Mouse (Mus musculus): Measurements from ENCODE around the gene Pqlc3. TPM values are rescaled to one million over a fixed set of nuclear protein-coding genes. Genes with fewer than 3 reads are reported as not detected.
A peak's percentile ranks its signal among the peaks of the same experiment; 100 is the strongest.

Gene Pqlc3
- polyA plus RNA-seq, 1 experiment from 2014 or later, result 3.5 TPM

- no peak overlapping the region for H3K4me3 ChIP-seq
- H3K9me3 ChIP-seq (replicated peaks), result no peaks in the 10 kb centered on the region
- H3K4me2 ChIP-seq, result no peak overlapping the region
- 0 out of 2 replicates have a peak, but pooled peaks cover 4% of the 10 kb centered on the region for H3K27me3 ChIP-seq (replicated peaks)
- 45% methylated on average over 4 of the region's 4 CpGs for WGBS
- H3K27ac ChIP-seq (ENCODE audit: poor library complexity, severe bottlenecking), result no peak overlapping the region
- H3K36me3 ChIP-seq, result 0 out of 2 replicates have a peak, but pooled peaks cover 1% of the 10 kb centered on the region
- ATAC-seq (ENCODE audit: insufficient number of reproducible peaks, low FRiP score), result no peak
- H3K4me1 ChIP-seq (replicated peaks), result peaks cover 24% of the 10 kb centered on the region
- H3K9ac ChIP-seq, result no peak overlapping the region
Observed at GRCm38 (mm10) chr12:17001211-17001610, 1.0 kb upstream of the Pqlc3 start.

DNA sequence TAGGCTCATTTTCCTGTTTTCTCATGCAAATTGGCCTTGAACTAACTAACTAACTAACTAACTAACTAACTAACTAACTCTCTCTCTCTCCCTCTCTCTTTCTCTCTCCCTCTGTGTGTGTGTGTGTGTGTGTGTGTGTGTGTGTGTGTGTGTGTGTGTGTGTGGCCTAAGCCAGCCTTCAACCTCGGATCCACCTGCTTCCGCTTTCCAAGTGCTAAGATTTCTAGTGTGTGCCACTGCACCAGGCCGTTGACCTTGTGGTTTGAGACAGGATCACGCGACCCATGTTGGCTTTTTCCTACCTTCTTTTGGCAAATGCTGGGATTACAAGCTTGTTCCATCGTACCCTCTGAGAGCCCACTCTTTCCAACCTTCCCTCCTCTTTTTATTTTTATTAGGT is 420 bp upstream of the Pqlc3 start:
- Histone ChIP-seq H3K9me3 (replicated peaks) (no peaks in the 10 kb centered on the region), H3K9ac (no peak overlapping the region), H3K4me2 (peak overlapping the region; percentile 93), H3K27ac (ENCODE audit: poor library complexity, severe bottlenecking) (no peak overlapping the region), H3K27me3 (replicated peaks) (0 out of 2 replicates have a peak, but pooled peaks cover 4% of the 10 kb centered on the region), H3K4me3 (no peak overlapping the region; the same call in 1 of the 2 replicates), H3K4me1 (replicated peaks) (peaks cover 24% of the 10 kb centered on the region), H3K36me3 (peaks cover 6% of the 10 kb centered on the region; the same call in 1 of the 2 replicates)
- ATAC-seq (ENCODE audit: insufficient number of reproducible peaks, low FRiP score), result no peak
- WGBS, result 37% methylated on average over 6 of the region's 6 CpGs

DNA sequence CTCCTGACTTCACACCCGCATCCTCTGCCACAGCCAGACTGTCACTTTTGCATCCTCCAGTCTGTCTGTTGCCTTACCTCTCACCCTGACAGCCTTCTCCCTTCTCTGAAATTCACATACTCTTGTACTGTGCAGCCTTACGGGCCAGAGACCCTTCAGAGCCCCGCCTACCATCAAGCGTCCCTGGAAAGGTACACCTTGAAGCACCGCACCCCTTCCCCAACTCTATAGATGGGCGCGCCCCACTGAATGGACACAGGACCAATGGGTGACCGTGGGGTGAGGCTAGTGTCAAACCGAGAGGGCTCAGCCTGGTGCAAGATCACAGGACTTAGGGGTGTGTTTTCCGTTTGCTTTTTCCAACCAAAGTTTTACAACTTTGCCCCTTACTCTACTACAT is 1.1 kb downstream of the Pqlc3 start:
- H3K27ac ChIP-seq (ENCODE audit: poor library complexity, severe bottlenecking), result no peak overlapping the region
- H3K27me3 ChIP-seq (replicated peaks), result 0 out of 2 replicates have a peak, but pooled peaks cover 4% of the 10 kb centered on the region
- peak overlapping the region; percentile 65 for H3K4me3 ChIP-seq
- no peak for ATAC-seq (ENCODE audit: insufficient number of reproducible peaks, low FRiP score)
- peaks cover 37% of the 10 kb centered on the region for H3K4me1 ChIP-seq (replicated peaks)
- H3K36me3 ChIP-seq, result peaks cover 13% of the 10 kb centered on the region; the same call in 1 of the 2 replicates
- 3% methylated on average over 10 of the region's 10 CpGs for WGBS
- no peaks in the 10 kb centered on the region for H3K9me3 ChIP-seq (replicated peaks)
- H3K9ac ChIP-seq, result no peak overlapping the region; the same call in 1 of the 2 replicates
- H3K4me2 ChIP-seq, result peak overlapping the region; percentile 93

DNA sequence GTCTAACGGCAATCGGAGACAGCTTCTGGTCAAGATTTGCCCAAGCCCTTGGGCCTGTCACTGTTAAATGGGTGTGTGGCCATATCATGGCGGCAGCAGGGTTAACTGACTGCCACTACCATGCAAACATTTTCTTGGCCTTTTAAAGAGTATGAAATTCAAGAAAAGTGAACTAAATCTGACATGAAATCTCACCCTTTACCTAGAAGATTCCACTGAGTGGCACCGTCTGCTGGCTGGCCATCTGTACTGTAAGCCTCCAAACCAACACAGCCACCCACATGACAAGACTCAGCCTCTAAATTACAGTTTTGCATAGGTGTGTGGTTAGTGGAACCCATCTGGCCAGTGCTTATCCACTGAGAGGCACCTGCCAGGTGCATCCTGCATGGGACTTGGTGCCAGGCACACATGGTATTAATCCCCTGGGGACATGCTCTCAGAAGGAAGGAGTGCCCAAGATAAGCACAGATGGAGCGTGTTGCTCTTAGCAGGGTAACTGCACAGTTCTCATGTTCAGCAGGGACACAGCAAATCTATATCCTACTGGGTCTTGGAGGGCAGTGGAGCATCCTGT is 3.2 kb downstream of the Pqlc3 start:
- no peaks in the 10 kb centered on the region for H3K9me3 ChIP-seq (replicated peaks)
- H3K4me2 ChIP-seq, result no peak overlapping the region
- peaks cover 37% of the 10 kb centered on the region for H3K4me1 ChIP-seq (replicated peaks)
- no peak overlapping the region for H3K27ac ChIP-seq (ENCODE audit: poor library complexity, severe bottlenecking)
- WGBS, result 82% methylated on average over 5 of the region's 5 CpGs
- 0 out of 2 replicates have a peak, but pooled peaks cover 4% of the 10 kb centered on the region for H3K27me3 ChIP-seq (replicated peaks)
- no peak overlapping the region for H3K9ac ChIP-seq
- H3K36me3 ChIP-seq, result peaks cover 17% of the 10 kb centered on the region; the same call in 1 of the 2 replicates
- ATAC-seq (ENCODE audit: insufficient number of reproducible peaks, low FRiP score), result no peak
- H3K4me3 ChIP-seq, result no peak overlapping the region

GRCm38 (mm10) chr12:16996281-16996680 is 3.9 kb downstream of the Pqlc3 start:
- Histone ChIP-seq H3K9me3 (replicated peaks) (no peaks in the 10 kb centered on the region), H3K4me1 (replicated peaks) (peaks cover 37% of the 10 kb centered on the region), H3K27me3 (replicated peaks) (0 out of 2 replicates have a peak, but pooled peaks cover 4% of the 10 kb centered on the region), H3K27ac (ENCODE audit: poor library complexity, severe bottlenecking) (no peak overlapping the region), H3K9ac (no peak overlapping the region), H3K4me2 (no peak overlapping the region), H3K4me3 (no peak overlapping the region), H3K36me3 (peaks cover 23% of the 10 kb centered on the region; the same call in 1 of the 2 replicates)
- no peak for ATAC-seq (ENCODE audit: insufficient number of reproducible peaks, low FRiP score)
- 73% methylated on average over 5 of the region's 5 CpGs for WGBS

GRCm38 (mm10) chr12:16994291-16994690 is 5.9 kb downstream of the Pqlc3 start:
- Histone ChIP-seq H3K4me2 (no peak overlapping the region), H3K27me3 (replicated peaks) (0 out of 2 replicates have a peak, but pooled peaks cover 4% of the 10 kb centered on the region), H3K9me3 (replicated peaks) (no peaks in the 10 kb centered on the region), H3K4me1 (replicated peaks) (peaks cover 23% of the 10 kb centered on the region), H3K9ac (no peak overlapping the region), H3K27ac (ENCODE audit: poor library complexity, severe bottlenecking) (no peak overlapping the region), H3K36me3 (peaks cover 24% of the 10 kb centered on the region; the same call in 1 of the 2 replicates), H3K4me3 (no peak overlapping the region)
- ATAC-seq (ENCODE audit: insufficient number of reproducible peaks, low FRiP score), result no peak
- WGBS, result 88% methylated on average over 2 of the region's 2 CpGs

- H3K27ac ChIP-seq (ENCODE audit: poor library complexity, severe bottlenecking), result no peak overlapping the region
- H3K9ac ChIP-seq, result no peak overlapping the region
- H3K4me1 ChIP-seq (replicated peaks), result peaks cover 13% of the 10 kb centered on the region
- WGBS, result 87% methylated on average over 2 of the region's 2 CpGs
- H3K27me3 ChIP-seq (replicated peaks), result no peaks in the 10 kb centered on the region
- peaks cover 29% of the 10 kb centered on the region; the same call in 1 of the 2 replicates for H3K36me3 ChIP-seq
- no peaks in the 10 kb centered on the region for H3K9me3 ChIP-seq (replicated peaks)
- no peak overlapping the region for H3K4me2 ChIP-seq
- no peak overlapping the region for H3K4me3 ChIP-seq
- ATAC-seq (ENCODE audit: insufficient number of reproducible peaks, low FRiP score), result no peak
Observed at GRCm38 (mm10) chr12:16992355-16992754, 7.9 kb downstream of the Pqlc3 start.

DNA sequence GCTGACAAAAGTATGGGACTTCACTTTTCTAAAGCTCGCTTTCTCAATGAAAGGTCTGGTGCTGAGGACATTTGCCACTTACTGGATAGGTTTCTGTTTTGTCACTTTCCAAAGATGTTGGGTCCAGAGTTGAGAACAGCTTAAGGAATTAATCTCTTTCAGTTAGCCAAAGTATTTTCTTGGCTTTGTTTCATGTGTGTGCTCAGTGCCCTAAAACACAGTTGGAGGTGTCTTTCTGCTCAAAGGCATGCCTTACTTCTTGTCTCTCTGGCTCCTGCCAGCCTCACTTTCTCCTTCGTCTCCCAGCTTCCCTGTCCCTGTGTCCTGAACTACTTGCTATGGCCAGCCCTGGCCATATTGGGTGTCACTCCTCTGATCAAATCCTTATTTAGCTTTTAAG is 8.8 kb downstream of the Pqlc3 start:
- H3K4me3 ChIP-seq, result no peak overlapping the region
- no peak for ATAC-seq (ENCODE audit: insufficient number of reproducible peaks, low FRiP score)
- H3K4me1 ChIP-seq (replicated peaks), result peaks cover 13% of the 10 kb centered on the region
- H3K36me3 ChIP-seq, result peaks cover 32% of the 10 kb centered on the region; the same call in 1 of the 2 replicates
- no peak overlapping the region for H3K27ac ChIP-seq (ENCODE audit: poor library complexity, severe bottlenecking)
- 83% methylated on average over 2 of the region's 2 CpGs for WGBS
- H3K9me3 ChIP-seq (replicated peaks), result no peaks in the 10 kb centered on the region
- H3K27me3 ChIP-seq (replicated peaks), result no peaks in the 10 kb centered on the region
- H3K4me2 ChIP-seq, result no peak overlapping the region
- no peak overlapping the region for H3K9ac ChIP-seq

- 88% methylated on average over 1 of the region's 1 CpGs for WGBS
- Histone ChIP-seq H3K36me3 (peaks cover 30% of the 10 kb centered on the region), H3K4me3 (no peak overlapping the region), H3K9me3 (replicated peaks) (no peaks in the 10 kb centered on the region), H3K27ac (ENCODE audit: poor library complexity, severe bottlenecking) (no peak overlapping the region), H3K4me1 (replicated peaks) (no peaks in the 10 kb centered on the region), H3K27me3 (replicated peaks) (no peaks in the 10 kb centered on the region), H3K9ac (no peak overlapping the region), H3K4me2 (no peak overlapping the region)
- ATAC-seq (ENCODE audit: insufficient number of reproducible peaks, low FRiP score), result no peak
Observed at GRCm38 (mm10) chr12:16985778-16986177, 14.4 kb downstream of the Pqlc3 start.

- no peak for ATAC-seq (ENCODE audit: insufficient number of reproducible peaks, low FRiP score)
- no peak overlapping the region for H3K4me3 ChIP-seq
- no peaks in the 10 kb centered on the region for H3K27me3 ChIP-seq (replicated peaks)
- H3K36me3 ChIP-seq, result peaks cover 76% of the 10 kb centered on the region
- H3K9me3 ChIP-seq (replicated peaks), result no peaks in the 10 kb centered on the region
- H3K4me1 ChIP-seq (replicated peaks), result no peaks in the 10 kb centered on the region
- no peak overlapping the region for H3K9ac ChIP-seq
- no peak overlapping the region for H3K4me2 ChIP-seq
- H3K27ac ChIP-seq (ENCODE audit: poor library complexity, severe bottlenecking), result no peak overlapping the region
Observed at GRCm38 (mm10) chr12:16977120-16977519, 23.1 kb downstream of the Pqlc3 start.

DNA sequence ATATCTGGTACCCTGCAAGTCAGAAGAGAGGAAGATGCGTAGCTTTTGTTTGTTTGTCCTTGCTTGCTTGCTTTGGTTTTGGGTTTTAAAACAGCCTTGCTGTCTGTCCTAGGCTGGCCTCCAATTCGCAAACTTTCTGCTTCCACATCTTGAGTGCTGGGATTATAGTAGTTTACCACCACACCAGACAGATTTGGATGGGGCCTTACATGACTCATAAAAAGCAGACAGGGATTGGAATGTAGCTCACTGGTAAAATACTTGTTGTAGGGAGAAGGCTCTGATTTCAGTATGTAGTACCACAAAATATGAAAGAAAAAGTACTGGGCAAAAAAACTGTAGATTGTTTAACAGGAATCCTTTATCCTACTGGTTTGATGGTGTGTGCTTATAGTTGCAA is 33.4 kb downstream of the Pqlc3 start:
- no peak for ATAC-seq (ENCODE audit: insufficient number of reproducible peaks, low FRiP score)
- H3K9me3 ChIP-seq (replicated peaks), result no peaks in the 10 kb centered on the region
- no peaks in the 10 kb centered on the region for H3K27me3 ChIP-seq (replicated peaks)
- H3K9ac ChIP-seq, result no peak overlapping the region
- no peak overlapping the region for H3K4me3 ChIP-seq
- no peak overlapping the region for H3K27ac ChIP-seq (ENCODE audit: poor library complexity, severe bottlenecking)
- H3K36me3 ChIP-seq, result peaks cover 40% of the 10 kb centered on the region
- H3K4me1 ChIP-seq (replicated peaks), result no peaks in the 10 kb centered on the region
- H3K4me2 ChIP-seq, result no peak overlapping the region
- WGBS, result 91% methylated on average over 2 of the region's 2 CpGs

DNA sequence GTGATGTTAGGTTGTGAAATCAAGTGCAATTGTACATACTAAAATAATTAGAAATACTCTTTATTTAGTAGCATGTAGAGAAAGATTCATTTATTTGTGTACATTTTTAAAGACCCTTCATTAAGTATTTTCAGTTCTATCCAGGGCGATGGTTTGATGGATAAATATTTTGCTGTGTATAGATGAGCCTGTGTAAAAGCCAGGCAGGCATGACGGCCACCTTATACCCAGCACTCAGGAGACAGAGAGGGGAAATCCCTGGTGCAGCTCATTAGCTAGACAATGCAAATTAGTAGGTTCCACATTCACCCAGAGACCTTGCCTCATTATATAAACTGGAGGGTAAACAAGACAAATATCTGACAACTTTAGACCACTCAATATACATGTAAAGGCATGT is 36.9 kb downstream of the Pqlc3 start:
- no peak overlapping the region for H3K4me3 ChIP-seq
- H3K9ac ChIP-seq, result no peak overlapping the region
- no peak for ATAC-seq (ENCODE audit: insufficient number of reproducible peaks, low FRiP score)
- H3K27me3 ChIP-seq (replicated peaks), result no peaks in the 10 kb centered on the region
- H3K9me3 ChIP-seq (replicated peaks), result no peaks in the 10 kb centered on the region
- no peak overlapping the region for H3K4me2 ChIP-seq
- WGBS, result 90% methylated on average over 2 of the region's 2 CpGs
- H3K4me1 ChIP-seq (replicated peaks), result no peaks in the 10 kb centered on the region
- H3K27ac ChIP-seq (ENCODE audit: poor library complexity, severe bottlenecking), result no peak overlapping the region
- H3K36me3 ChIP-seq, result peaks cover 46% of the 10 kb centered on the region

Data from heart, embryonic 12.5 days (tissue).